Mouse (Mus musculus): ENCODE data around the gene Grm4.

Grm4 gene

GRCm38 (mm10) chr17:27488173-27488823 lies 32.9 kb downstream of the Grm4 start:
- DNase-seq, result no peak

GRCm38 (mm10) chr17:27485940-27486339 lies 35.3 kb downstream of the Grm4 start:
- no peak for DNase-seq

GRCm38 (mm10) chr17:27483571-27483970 lies 37.6 kb downstream of the Grm4 start:
- no peak for DNase-seq

- peak; percentile 14 for DNase-seq
Measured at GRCm38 (mm10) chr17:27480143-27481103, 40.8 kb downstream of the Grm4 start.

- DNase-seq, result no peak
Measured at GRCm38 (mm10) chr17:27475650-27476049, 45.6 kb downstream of the Grm4 start.

DNA sequence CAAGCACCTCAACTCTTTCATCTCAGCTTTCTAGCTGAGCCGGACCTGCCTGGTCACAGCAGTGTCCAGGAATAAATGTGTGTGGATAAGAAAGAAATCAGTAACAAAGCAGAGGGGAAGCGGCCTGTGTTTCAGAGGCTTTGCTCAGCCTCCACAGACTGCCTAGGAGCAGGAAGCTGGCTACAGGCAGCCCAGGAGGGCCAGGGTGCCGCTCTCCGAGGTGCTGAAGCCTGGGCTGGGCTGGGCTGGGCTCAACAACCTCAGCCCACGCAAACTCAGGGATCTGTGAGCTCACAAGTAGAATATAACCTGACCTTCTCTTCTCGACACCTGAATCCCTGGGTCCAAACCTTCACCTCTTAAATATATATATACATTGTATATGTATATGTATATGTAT lies 54.6 kb downstream of the Grm4 start:
- DNase-seq, result peak; percentile 58

GRCm38 (mm10) chr17:27465924-27466323 lies 55.3 kb downstream of the Grm4 start:
- no peak for DNase-seq

DNA sequence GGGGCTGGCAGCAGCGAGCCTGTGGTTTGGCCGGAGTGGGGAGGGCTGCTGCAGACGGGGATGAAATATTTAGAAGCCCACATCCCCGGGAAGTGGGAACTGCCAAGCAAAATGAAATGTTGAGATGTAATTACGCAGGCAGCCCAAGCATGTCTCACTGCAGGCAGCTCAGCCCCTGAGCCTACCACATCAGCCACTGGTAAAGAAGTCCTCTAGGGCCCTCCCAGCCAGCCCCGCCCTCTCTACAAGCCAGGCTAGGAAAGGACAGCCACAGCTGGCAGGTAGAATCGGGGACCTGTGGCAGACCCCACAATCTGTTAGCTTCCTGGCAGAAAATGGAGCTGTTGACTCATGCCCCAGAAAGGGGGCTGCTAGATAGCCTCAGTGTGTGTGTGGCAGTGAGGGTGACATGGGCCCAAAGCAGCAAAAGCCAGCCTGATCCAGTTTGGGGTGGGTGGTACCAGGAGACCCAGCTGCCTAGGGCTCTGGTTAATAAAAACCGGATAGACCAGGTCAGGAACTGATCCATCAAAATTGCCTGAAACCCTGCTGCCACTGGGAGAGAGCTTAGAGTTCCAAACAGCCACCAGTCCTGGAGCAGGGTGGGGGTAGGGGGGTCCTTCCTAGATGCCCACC lies 56.8 kb downstream of the Grm4 start:
- DNase-seq, result no peak

DNA sequence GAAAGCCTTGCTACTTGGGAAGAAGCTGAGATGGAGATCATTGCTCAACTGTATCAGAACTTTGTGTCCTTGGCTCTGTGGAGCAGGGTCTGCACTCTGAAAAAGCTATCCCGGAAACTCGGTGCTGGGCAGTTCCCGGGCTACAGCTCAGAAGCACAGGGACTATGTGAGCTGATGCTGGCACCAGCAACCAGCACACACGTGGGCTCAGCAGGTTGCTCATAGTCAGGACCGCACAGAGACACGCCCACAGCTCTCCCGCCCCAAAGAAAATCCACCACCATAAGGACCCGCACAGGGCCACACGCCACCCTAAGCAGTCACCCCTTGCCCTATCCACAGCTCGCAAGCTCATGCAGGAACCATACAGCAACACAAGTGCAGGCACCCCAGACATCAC lies 61.2 kb downstream of the Grm4 start:
- DNase-seq, result no peak

- no peak for DNase-seq
Measured at GRCm38 (mm10) chr17:27459241-27459640, 62.0 kb downstream of the Grm4 start.

DNA sequence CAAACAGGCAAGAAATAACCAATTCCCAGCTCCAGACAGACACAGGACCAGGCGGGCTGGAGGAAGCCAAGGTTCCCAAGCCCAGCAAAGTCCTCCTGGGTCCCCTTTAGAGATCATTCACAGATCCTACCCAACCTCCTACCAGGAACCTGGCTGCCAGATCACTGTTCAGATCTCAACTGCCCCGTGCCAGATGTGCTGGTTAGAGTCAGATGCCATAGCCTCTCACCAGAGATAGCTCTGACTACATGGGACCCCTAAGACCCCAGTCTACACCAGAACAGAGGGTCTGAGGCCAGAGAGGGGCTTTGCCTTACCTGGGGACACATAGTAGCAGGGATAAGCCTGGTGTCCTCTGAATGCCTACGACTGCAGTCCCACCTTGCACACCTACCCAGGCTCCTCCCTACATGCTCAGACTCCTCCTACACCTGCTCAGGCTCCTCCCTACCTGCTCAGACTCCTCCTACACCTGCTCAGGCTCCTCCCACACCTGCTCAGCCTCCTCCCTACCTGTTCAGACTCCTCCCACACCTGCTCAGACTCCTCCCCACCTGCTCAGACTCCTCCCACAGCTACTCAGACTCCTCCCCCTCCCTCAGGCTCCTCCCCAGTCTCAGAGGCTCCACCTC lies 63.2 kb downstream of the Grm4 start:
- DNase-seq, result no peak

DNA sequence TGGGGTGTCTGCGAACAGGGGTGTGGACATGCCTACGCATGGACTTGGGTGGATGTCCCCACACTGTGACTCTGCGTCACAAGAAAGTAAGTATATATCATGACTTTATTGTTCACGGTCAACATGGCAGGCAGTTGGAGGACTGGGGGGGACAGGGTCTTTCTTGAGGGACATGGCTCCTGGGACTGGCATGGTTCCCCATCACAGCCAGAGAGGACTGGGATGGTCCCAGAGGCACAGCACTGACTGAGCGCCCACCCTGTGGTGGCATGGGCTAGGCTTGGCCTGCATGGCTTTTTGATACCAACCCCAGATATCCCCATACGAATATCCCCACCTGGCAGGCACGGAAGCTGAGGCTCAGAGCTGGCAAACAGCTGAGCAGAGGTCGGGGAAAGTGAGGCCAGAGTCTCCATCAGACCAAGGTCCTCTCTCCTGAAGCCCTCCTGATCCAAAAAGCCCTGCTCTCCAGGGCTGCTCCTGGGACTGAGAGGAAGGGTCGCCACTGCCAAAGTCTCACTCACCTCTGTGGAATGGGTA lies 64.1 kb downstream of the Grm4 start:
- DNase-seq, result no peak

GRCm38 (mm10) chr17:27456364-27456763 lies 64.8 kb downstream of the Grm4 start:
- DNase-seq, result no peak

DNA sequence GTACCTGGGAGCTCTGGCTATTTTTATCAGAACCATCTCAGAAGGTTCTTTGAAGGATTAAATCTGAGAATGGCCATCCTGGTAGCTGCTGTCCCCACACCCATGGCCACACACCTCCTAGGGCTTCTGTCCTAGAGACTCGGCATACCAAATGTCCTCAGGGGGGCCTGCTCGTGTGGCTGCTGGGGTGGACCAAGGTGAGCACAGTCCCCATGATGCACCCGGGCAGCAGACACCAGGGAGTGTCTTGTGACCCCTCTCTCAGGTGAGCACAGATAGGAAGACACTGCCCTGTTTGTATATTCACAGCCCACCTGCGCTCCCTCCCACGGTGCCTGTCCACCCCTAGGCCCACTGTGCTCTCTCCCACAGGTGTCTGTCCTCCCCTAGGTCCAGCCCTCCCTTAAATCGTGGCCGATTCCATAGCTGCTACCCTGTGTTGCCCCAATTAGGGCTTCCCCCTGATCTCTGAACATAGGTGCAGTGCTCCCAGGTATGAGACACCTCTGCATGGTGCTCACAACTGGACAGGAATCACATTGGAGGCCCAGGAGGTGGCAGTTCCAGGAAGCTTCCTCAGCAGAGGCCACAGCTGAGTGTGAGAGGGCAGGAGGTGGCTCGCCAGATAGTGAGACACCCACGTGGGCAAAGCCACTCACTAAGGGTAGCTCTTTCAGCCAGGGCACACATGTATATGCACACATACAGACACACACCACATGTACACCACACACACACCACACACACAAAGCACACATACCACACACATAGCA lies 66.0 kb downstream of the Grm4 start:
- no peak for DNase-seq

- no peak for DNase-seq
Measured at GRCm38 (mm10) chr17:27454396-27454795, 66.8 kb downstream of the Grm4 start.

- DNase-seq, result no peak
Measured at GRCm38 (mm10) chr17:27453045-27453444, 68.2 kb downstream of the Grm4 start.

GRCm38 (mm10) chr17:27451787-27452186 lies 69.4 kb downstream of the Grm4 start:
- peak; percentile 12 for DNase-seq

DNA sequence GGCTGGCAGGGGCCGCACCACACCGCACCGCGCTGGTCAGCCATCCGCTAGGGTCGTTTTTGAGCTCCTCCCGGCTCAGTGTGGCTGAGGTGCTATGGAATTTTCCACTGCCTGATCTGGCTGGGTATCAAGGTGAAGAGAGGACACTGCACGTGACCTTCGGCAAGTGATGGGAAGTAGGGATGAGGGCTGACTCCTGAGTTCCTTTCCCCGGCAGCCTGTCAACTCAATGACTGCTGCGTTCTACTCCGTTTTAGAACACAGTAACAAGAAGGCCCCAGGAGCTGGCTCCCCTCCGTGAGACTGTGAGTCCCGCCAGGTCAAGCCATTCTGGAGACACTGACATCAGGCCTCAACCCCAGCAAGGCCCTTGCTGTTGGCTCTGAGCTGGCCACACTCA lies 70.0 kb downstream of the Grm4 start:
- DNase-seq, result no peak

DNA sequence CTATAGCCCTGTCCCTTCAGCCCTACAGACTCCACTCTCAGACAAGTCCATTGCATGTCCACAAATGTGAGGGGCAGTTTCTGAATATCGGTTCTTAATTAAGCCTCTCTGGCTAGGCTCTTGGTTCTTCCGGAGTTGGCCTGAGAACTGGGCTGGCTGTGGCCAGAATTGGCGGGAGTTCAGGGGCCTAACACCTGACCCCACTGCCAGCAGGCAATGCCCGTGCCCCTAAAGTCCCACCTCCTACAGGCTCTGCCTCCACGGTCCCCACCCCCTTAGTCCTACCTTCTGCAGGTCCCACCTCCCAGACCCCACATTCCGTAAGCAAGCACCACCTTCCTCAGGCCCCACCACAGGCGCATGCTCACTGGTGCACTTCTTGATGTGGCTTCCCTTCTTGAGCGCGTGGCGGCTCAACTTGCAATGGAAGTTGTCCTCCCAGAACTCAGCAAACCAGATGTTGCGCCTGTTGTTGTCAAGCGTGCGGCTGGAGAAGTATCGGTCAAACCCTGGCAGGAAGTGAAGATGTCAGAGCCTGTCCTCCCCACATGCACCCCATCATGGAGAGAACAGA lies 71.4 kb downstream of the Grm4 start:
- no peak for DNase-seq

- no peak for DNase-seq
Measured at GRCm38 (mm10) chr17:27448749-27449148, 72.5 kb downstream of the Grm4 start.

- no peak for DNase-seq
Measured at GRCm38 (mm10) chr17:27445364-27446075, 75.7 kb downstream of the Grm4 start.
